Mouse (Mus musculus): ENCODE data around the gene Lpp.

- TF ChIP-seq CTCF (IDR thresholded peaks at IDR 0.05; ENCODE audit: low read depth, low read length) = no peak
- TF ChIP-seq POLR2A (IDR thresholded peaks at IDR 0.05; ENCODE audit: borderline replicate concordance, low read depth, low read length) = no peak
Measured at GRCm38 (mm10) chr16:24723641-24724040, 330.3 kb downstream of the Lpp start.

Data from bone marrow macrophage, adult 2 months (primary cell).